Mouse (Mus musculus) midbrain, embryonic 13.5 days (tissue): ENCODE data around the gene Bak1. TPM values are rescaled to one million over a fixed set of nuclear protein-coding genes. Genes with fewer than 3 reads are reported as not detected.

Experiments used
- ATAC-seq: fragments of 200-750 bp; cut with Nextera tagmentation; 2 replicates; pipeline ENCODE4 v1.8.0; 2017; ENCODE audit warnings: mild to moderate bottlenecking, moderate TSS enrichment, moderate library complexity
- H3K27ac ChIP-seq: fragments of 300-500 bp; sonication (generic); 2 replicates; pipeline ENCODE4 v1.5.1; 2015; ENCODE audit warnings: inconsistent platforms, mild to moderate bottlenecking, moderate library complexity
- H3K27me3 ChIP-seq: fragments of 300-500 bp; sonication (generic); 2 replicates; pipeline ENCODE4 v1.6.1; 2015; ENCODE audit warnings: mild to moderate bottlenecking, inconsistent platforms
- H3K36me3 ChIP-seq: fragments of 300-500 bp; sonication (generic); 2 replicates; pipeline ENCODE4 v1.6.1; 2015; ENCODE audit warnings: mild to moderate bottlenecking, inconsistent platforms
- H3K4me1 ChIP-seq: fragments of 300-500 bp; sonication (generic); replicated peaks from 2 replicates; pipeline ENCODE4 v1.6.1; 2015; ENCODE audit warnings: inconsistent platforms
- H3K4me2 ChIP-seq: fragments of 300-500 bp; sonication (generic); replicated peaks from 2 replicates; pipeline ENCODE4 v1.6.1; 2015; ENCODE audit warnings: moderate library complexity, mild to moderate bottlenecking, inconsistent platforms
- H3K4me3 ChIP-seq: fragments of 300-500 bp; sonication (generic); replicated peaks from 2 replicates; pipeline ENCODE4 v1.5.1; 2015; ENCODE audit warnings: mild to moderate bottlenecking, inconsistent platforms
- H3K9ac ChIP-seq: fragments of 300-500 bp; sonication (generic); replicated peaks from 2 replicates; pipeline ENCODE4 v1.6.1; 2015; ENCODE audit warnings: mild to moderate bottlenecking, inconsistent platforms
- H3K9me3 ChIP-seq: fragments of 300-500 bp; sonication (generic); 2 replicates; pipeline ENCODE4 v1.6.1; 2016; ENCODE audit warnings: mild to moderate bottlenecking, inconsistent platforms
- WGBS: fragments of 180-500 bp; shearing (Covaris S2); methylation state at CpG from one replicate; pipeline ENCODE4 v1.1.7; 2015; 5-methylcytosine and 5-hydroxymethylcytosine counted together
- polyA plus RNA-seq: library from polyadenylated mRNA; unstranded; fragments of >200 nt; fragmentation: Nextera tagmentation; extraction: Ambion mirVana; gene quantifications from 2 replicates; pipeline ENCODE4 v1.2.1, GENCODE M21; 2015

The Bak1 gene
- polyA plus RNA-seq, 1 experiment from 2014 or later = 3.1 TPM

GRCm38 (mm10) chr17:27030896-27031295, 2.1 kb upstream of the Bak1 start:
- Histone ChIP-seq H3K9ac (no peak overlapping the region), H3K9me3 (no peaks in the 10 kb centered on the region), H3K27ac (no peak overlapping the region), H3K4me2 (no peak overlapping the region), H3K4me3 (no peak overlapping the region), H3K27me3 (no peaks in the 10 kb centered on the region), H3K36me3 (0 out of 2 replicates have a peak, but pooled peaks cover under 1% of the 10 kb centered on the region), H3K4me1 (peaks cover 19% of the 10 kb centered on the region)
- WGBS = 89% methylated on average over 4 of the region's 4 CpGs
- no peak for ATAC-seq

- ATAC-seq = no peak
- no peaks in the 10 kb centered on the region for H3K27me3 ChIP-seq
- H3K4me2 ChIP-seq = no peak overlapping the region
- H3K9me3 ChIP-seq = no peaks in the 10 kb centered on the region
- WGBS = 88% methylated on average over 14 of the region's 14 CpGs
- H3K4me3 ChIP-seq = no peak overlapping the region
- H3K9ac ChIP-seq = no peak overlapping the region
- no peak overlapping the region for H3K27ac ChIP-seq
- peaks cover 19% of the 10 kb centered on the region for H3K4me1 ChIP-seq
- peaks cover 14% of the 10 kb centered on the region for H3K36me3 ChIP-seq
These were observed 622 bp upstream of the Bak1 start for GRCm38 (mm10) chr17:27029431-27029830.

- Histone ChIP-seq H3K4me1 (peaks cover 19% of the 10 kb centered on the region), H3K4me2 (peak overlapping the region; percentile 84), H3K36me3 (peaks cover 25% of the 10 kb centered on the region), H3K27ac (peak overlapping the region; percentile 79), H3K9me3 (no peaks in the 10 kb centered on the region), H3K27me3 (no peaks in the 10 kb centered on the region), H3K9ac (peak overlapping the region; percentile 97), H3K4me3 (peak overlapping the region; percentile 71)
- WGBS = under 1% methylated on average over 19 of the region's 19 CpGs
- peak; percentile 83 for ATAC-seq
These were observed 469 bp downstream of the Bak1 start for GRCm38 (mm10) chr17:27028284-27028795.

GRCm38 (mm10) chr17:27027460-27028283, 1.1 kb downstream of the Bak1 start:
- Histone ChIP-seq H3K27me3 (no peaks in the 10 kb centered on the region), H3K9ac (peak overlapping the region; percentile 97), H3K4me2 (peak overlapping the region; percentile 84), H3K27ac (peak overlapping the region; percentile 79), H3K36me3 (peaks cover 31% of the 10 kb centered on the region), H3K4me3 (peak overlapping the region; percentile 71), H3K9me3 (no peaks in the 10 kb centered on the region), H3K4me1 (peaks cover 19% of the 10 kb centered on the region)
- WGBS = 46% methylated on average over 12 of the region's 12 CpGs
- ATAC-seq = peak; percentile 25; the same call in 1 of the 2 replicates

GRCm38 (mm10) chr17:27025951-27026350, 2.9 kb downstream of the Bak1 start:
- no peak for ATAC-seq
- Histone ChIP-seq H3K4me1 (peaks cover 19% of the 10 kb centered on the region), H3K9me3 (no peaks in the 10 kb centered on the region), H3K4me2 (no peak overlapping the region), H3K27ac (no peak overlapping the region), H3K36me3 (peaks cover 48% of the 10 kb centered on the region), H3K27me3 (no peaks in the 10 kb centered on the region), H3K4me3 (no peak overlapping the region), H3K9ac (no peak overlapping the region)
- 91% methylated on average over 3 of the region's 3 CpGs for WGBS

GRCm38 (mm10) chr17:27025326-27025902, 3.4 kb downstream of the Bak1 start:
- Histone ChIP-seq H3K4me2 (no peak overlapping the region), H3K4me1 (peaks cover 19% of the 10 kb centered on the region), H3K36me3 (peaks cover 53% of the 10 kb centered on the region), H3K9me3 (no peaks in the 10 kb centered on the region), H3K9ac (no peak overlapping the region), H3K27ac (no peak overlapping the region), H3K27me3 (no peaks in the 10 kb centered on the region), H3K4me3 (no peak overlapping the region)
- ATAC-seq = no peak
- 94% methylated on average over 17 of the region's 17 CpGs for WGBS

- Histone ChIP-seq H3K4me2 (no peak overlapping the region), H3K9ac (no peak overlapping the region)
These were observed 5.5 kb downstream of the Bak1 start for GRCm38 (mm10) chr17:27023342-27023741.

GRCm38 (mm10) chr17:27021736-27022135, 7.1 kb downstream of the Bak1 start:
- H3K27me3 ChIP-seq = no peaks in the 10 kb centered on the region
- 95% methylated on average over 9 of the region's 9 CpGs for WGBS
- H3K4me2 ChIP-seq = no peak overlapping the region
- H3K4me3 ChIP-seq = no peak overlapping the region
- peaks cover 63% of the 10 kb centered on the region for H3K36me3 ChIP-seq
- H3K9ac ChIP-seq = no peak overlapping the region
- H3K4me1 ChIP-seq = peaks cover 18% of the 10 kb centered on the region
- H3K9me3 ChIP-seq = no peaks in the 10 kb centered on the region
- no peak for ATAC-seq
- no peak overlapping the region for H3K27ac ChIP-seq

More at GRCm38 (mm10) chr17:27023342-27023741, 5.5 kb downstream of the Bak1 start:
- no peak for ATAC-seq
- no peaks in the 10 kb centered on the region for H3K27me3 ChIP-seq
- H3K4me1 ChIP-seq = peaks cover 21% of the 10 kb centered on the region
- 89% methylated on average over 4 of the region's 4 CpGs for WGBS
- no peak overlapping the region for H3K4me3 ChIP-seq
- H3K36me3 ChIP-seq = peaks cover 63% of the 10 kb centered on the region
- H3K27ac ChIP-seq = no peak overlapping the region
- no peaks in the 10 kb centered on the region for H3K9me3 ChIP-seq

- no peaks in the 10 kb centered on the region for H3K27me3 ChIP-seq
- 95% methylated on average over 14 of the region's 14 CpGs for WGBS
- no peak for ATAC-seq
- no peak overlapping the region for H3K27ac ChIP-seq
- H3K9me3 ChIP-seq = no peaks in the 10 kb centered on the region
- H3K4me1 ChIP-seq = peaks cover 16% of the 10 kb centered on the region
- H3K36me3 ChIP-seq = peaks cover 63% of the 10 kb centered on the region
- H3K9ac ChIP-seq = no peak overlapping the region
- no peak overlapping the region for H3K4me2 ChIP-seq
- H3K4me3 ChIP-seq = no peak overlapping the region
These were observed 7.7 kb downstream of the Bak1 start for GRCm38 (mm10) chr17:27021076-27021475.

- WGBS = 36% methylated on average over 12 of the region's 12 CpGs
- no peak for ATAC-seq
- H3K9ac ChIP-seq = peak overlapping the region; percentile 42
These were observed 10.1 kb downstream of the Bak1 start for GRCm38 (mm10) chr17:27018555-27019196.

GRCm38 (mm10) chr17:27017564-27018499, 11.0 kb downstream of the Bak1 start:
- WGBS = 7% methylated on average over 34 of the region's 34 CpGs
- peaks cover 34% of the 10 kb centered on the region for H3K36me3 ChIP-seq
- ATAC-seq = peak; percentile 78
- no peaks in the 10 kb centered on the region for H3K27me3 ChIP-seq
- peak overlapping the region; percentile 51 for H3K9ac ChIP-seq
- H3K9me3 ChIP-seq = no peaks in the 10 kb centered on the region
- H3K4me1 ChIP-seq = peaks cover 16% of the 10 kb centered on the region
- 0 out of 2 replicates have a peak overlapping the region, but pooled peaks have one; percentile 30 for H3K27ac ChIP-seq
- peak overlapping the region; percentile 44 for H3K4me3 ChIP-seq
- H3K4me2 ChIP-seq = peak overlapping the region; percentile 63

More at GRCm38 (mm10) chr17:27018555-27019196, 10.1 kb downstream of the Bak1 start:
- H3K27ac ChIP-seq = no peak overlapping the region; the same call in 1 of the 2 replicates
- H3K36me3 ChIP-seq = peaks cover 42% of the 10 kb centered on the region
- peak overlapping the region; percentile 44 for H3K4me3 ChIP-seq
- H3K4me2 ChIP-seq = peak overlapping the region; percentile 63
- no peaks in the 10 kb centered on the region for H3K9me3 ChIP-seq
- H3K4me1 ChIP-seq = peaks cover 16% of the 10 kb centered on the region
- H3K27me3 ChIP-seq = no peaks in the 10 kb centered on the region
